Mouse (Mus musculus) ES-Bruce4 (cell line): ENCODE measurements at regions not wholly inside any gene's neighbourhood (a gene's known extent, or its start where the extent isn't known, plus 50 kb on each side); places are given as distances from the start of the nearest gene placed in this dataset.

ENCODE experiments used
- H3K27ac ChIP-seq: 2 replicates; pipeline ENCODE4 v1.5.1; 2012; ENCODE audit warnings: low read length, inconsistent platforms; ENCODE audit not compliant: insufficient read depth
- H3K27me3 ChIP-seq: 2 replicates; pipeline ENCODE4 v1.6.1; 2012; ENCODE audit warnings: mild to moderate bottlenecking, low read length, inconsistent platforms; ENCODE audit not compliant: control insufficient read depth, poor library complexity, insufficient read depth, severe bottlenecking
- H3K36me3 ChIP-seq: 2 replicates; pipeline ENCODE4 v1.6.1; 2012; ENCODE audit warnings: inconsistent platforms, mild to moderate bottlenecking, low read length, moderate library complexity; ENCODE audit not compliant: control insufficient read depth, poor library complexity, insufficient read depth, severe bottlenecking
- H3K4me1 ChIP-seq: one replicate; pipeline ENCODE4 v1.8.1; 2011; ENCODE audit warnings: low read length; ENCODE audit not compliant: control insufficient read depth, insufficient read depth
- H3K4me3 ChIP-seq: 2 replicates; pipeline ENCODE4 v1.5.1; 2011; ENCODE audit warnings: low read depth, mild to moderate bottlenecking, low read length
- H3K9ac ChIP-seq: 2 replicates; pipeline ENCODE4 v1.6.1; 2012; ENCODE audit warnings: low read depth, mild to moderate bottlenecking, inconsistent platforms; ENCODE audit not compliant: poor library complexity, severe bottlenecking
- H3K9me3 ChIP-seq: replicated peaks from 2 replicates; pipeline ENCODE4 v1.6.1; 2012; ENCODE audit warnings: mild to moderate bottlenecking, low read length, inconsistent platforms; ENCODE audit not compliant: control insufficient read depth, poor library complexity, insufficient read depth, severe bottlenecking
- CTCF ChIP-seq: IDR thresholded peaks from one replicate; pipeline ENCODE4 v1.8.1; 2011; ENCODE audit warnings: low read depth, low read length
- EP300 ChIP-seq: IDR thresholded peaks from 2 replicates; pipeline ENCODE4 v1.6.1; 2011; ENCODE audit warnings: low read depth, low read length; ENCODE audit not compliant: insufficient read depth
- POLR2A ChIP-seq: IDR thresholded peaks from one replicate; pipeline ENCODE4 v1.8.1; 2011; ENCODE audit warnings: low read length; ENCODE audit not compliant: insufficient read depth

- Histone ChIP-seq H3K9ac (no peak overlapping the region), H3K27me3 (no peaks in the 10 kb centered on the region), H3K9me3 (no peaks in the 10 kb centered on the region), H3K4me1 (no peaks in the 10 kb centered on the region), H3K27ac (no peak overlapping the region), H3K36me3 (no peaks in the 10 kb centered on the region), H3K4me3 (no peak overlapping the region)
- TF ChIP-seq EP300 (no peak), CTCF (no peak), POLR2A (no peak)
Measured at GRCm38 (mm10) chr14:106489074-106489473, 383.1 kb downstream of the Trim52 start.

DNA sequence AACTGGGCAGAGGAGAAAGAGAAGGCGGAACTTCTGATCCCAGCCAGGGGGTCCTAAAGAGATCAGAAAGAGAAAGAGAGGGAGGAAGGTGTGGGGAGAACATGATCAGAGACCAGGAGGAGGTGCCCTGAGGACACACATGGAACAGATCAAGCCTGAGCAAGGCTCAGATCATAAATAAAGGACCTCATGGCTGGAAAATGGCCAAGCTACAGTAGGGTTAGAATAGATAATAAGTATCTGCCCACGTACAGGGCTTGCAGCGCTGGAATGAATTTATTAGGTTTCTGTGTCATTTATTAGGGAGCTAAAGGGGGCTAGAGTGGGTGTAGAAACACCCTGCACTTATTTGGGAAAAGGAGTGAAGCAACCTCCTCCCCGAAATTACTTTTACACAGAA lies 385.4 kb downstream of the Trim52 start:
- Histone ChIP-seq H3K4me3 (no peak overlapping the region), H3K36me3 (no peaks in the 10 kb centered on the region), H3K27ac (no peak overlapping the region), H3K9me3 (no peaks in the 10 kb centered on the region), H3K27me3 (no peaks in the 10 kb centered on the region), H3K4me1 (no peaks in the 10 kb centered on the region), H3K9ac (no peak overlapping the region)
- no peak for TF ChIP-seq CTCF
- no peak for TF ChIP-seq POLR2A
- TF ChIP-seq EP300: no peak

DNA sequence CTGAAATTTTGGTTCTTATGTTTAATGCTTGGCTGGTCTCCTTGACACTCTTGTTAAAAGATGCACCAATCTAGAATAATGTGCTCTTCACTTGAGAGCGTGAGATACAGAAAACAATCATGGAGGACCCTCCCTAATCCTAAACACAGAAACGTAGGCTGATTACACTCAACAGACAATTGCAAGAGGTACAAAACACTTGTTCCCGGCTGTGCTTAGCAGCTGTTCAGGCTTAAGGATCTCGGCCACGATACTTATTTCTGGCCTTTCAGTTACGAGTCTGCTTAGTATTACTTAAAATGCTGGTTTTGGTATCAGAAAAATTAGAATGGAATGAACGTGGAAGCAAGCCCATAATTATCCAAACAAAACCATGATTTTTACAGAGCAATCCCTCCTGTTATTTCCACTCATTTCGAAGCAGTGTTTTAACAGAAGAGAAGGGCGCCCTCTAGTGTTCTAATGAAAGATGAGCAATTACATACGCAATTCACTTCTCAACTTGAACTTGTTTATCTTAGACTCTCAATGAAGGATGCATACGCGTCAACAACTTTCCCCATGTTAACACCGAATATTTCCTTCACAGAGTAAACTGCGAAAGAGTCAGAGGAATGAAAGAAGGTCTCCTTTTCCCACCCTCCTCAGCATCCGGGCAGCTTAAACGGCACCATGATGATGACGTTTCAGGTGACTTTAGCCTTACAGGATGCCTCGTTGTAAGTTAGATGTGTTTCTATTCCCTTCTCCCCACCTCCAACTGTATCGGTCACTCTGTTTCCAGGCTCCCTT lies 394.5 kb downstream of the Trim52 start:
- Histone ChIP-seq H3K36me3 (no peaks in the 10 kb centered on the region), H3K27ac (no peak overlapping the region), H3K9me3 (no peaks in the 10 kb centered on the region), H3K4me1 (no peaks in the 10 kb centered on the region), H3K9ac (no peak overlapping the region), H3K4me3 (no peak overlapping the region), H3K27me3 (no peaks in the 10 kb centered on the region)
- TF ChIP-seq EP300 (no peak), POLR2A (no peak), CTCF (no peak)

GRCm38 (mm10) chr14:106506921-106507320 lies 400.9 kb downstream of the Trim52 start:
- H3K9ac ChIP-seq: no peak overlapping the region
- H3K4me3 ChIP-seq: no peak overlapping the region
- H3K9me3 ChIP-seq: no peaks in the 10 kb centered on the region
- H3K4me1 ChIP-seq: no peaks in the 10 kb centered on the region
- no peaks in the 10 kb centered on the region for H3K27me3 ChIP-seq
- no peaks in the 10 kb centered on the region for H3K36me3 ChIP-seq
- TF ChIP-seq POLR2A (no peak), CTCF (no peak), EP300 (no peak)
- no peak overlapping the region for H3K27ac ChIP-seq

DNA sequence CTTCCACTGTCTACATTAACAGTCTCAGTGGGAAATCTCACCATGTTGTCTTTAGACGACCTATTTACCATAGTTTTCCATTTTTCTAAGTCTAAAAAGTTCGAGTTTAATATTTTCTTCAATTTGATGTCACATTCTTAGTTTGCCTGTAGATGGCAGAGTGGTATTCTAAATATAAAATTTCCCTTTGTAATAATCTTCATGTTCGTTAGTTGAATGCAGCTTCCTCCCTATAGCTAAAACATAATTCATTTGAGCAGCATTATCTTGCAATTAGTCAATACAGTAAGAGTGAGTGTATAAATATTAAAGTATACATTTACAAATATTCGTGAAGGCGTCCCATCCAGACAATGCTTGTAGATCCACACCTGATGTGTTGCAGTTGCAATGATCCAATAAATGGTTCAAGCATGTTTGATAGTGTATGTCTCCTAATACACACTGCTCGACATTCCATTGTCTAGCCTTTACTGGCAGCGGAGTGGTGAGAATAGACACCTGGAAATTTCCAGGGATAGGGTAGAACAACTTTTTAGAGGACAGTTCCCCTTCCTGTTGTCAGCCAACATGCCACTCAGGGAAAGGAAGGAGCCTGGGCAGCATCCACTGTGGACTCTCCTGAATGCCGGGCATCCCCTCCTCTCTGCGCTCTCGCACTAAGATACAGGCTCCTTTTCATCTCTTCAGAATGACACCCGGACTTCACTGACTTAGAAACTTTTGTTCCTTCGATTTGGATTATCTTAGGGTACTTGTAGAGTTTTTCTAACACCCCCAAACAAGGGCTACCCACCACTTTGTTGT lies 412.8 kb downstream of the Trim52 start:
- Histone ChIP-seq H3K27me3 (no peaks in the 10 kb centered on the region; the same call in 1 of the 2 replicates), H3K36me3 (no peaks in the 10 kb centered on the region), H3K27ac (no peak overlapping the region), H3K9me3 (no peaks in the 10 kb centered on the region), H3K4me1 (no peaks in the 10 kb centered on the region), H3K9ac (no peak overlapping the region), H3K4me3 (no peak overlapping the region)
- no peak for TF ChIP-seq EP300
- TF ChIP-seq POLR2A: no peak
- no peak for TF ChIP-seq CTCF

DNA sequence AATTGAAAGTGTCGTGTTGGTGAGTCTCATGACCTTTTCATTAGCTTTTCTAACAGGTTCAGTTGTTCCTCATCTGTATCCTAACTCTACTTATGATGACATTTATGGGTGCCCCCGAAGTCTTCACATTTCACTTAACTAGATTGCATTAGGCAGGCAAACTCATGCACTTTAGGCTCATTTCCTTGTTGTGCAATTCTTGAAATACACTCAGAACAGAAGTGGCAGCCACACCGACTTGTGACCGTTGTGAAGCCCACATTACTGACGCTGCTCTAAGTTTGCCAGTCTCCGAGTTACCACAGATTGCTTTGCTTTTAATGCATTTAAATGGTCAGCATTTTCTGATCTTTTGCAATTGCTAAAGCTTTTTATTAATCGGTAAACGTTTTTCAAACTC lies 414.8 kb downstream of the Trim52 start:
- no peak overlapping the region for H3K4me3 ChIP-seq
- no peaks in the 10 kb centered on the region; the same call in 1 of the 2 replicates for H3K27me3 ChIP-seq
- H3K9me3 ChIP-seq: no peaks in the 10 kb centered on the region
- H3K36me3 ChIP-seq: no peaks in the 10 kb centered on the region
- no peak overlapping the region for H3K9ac ChIP-seq
- TF ChIP-seq CTCF (no peak), EP300 (no peak), POLR2A (no peak)
- H3K4me1 ChIP-seq: no peaks in the 10 kb centered on the region
- H3K27ac ChIP-seq: no peak overlapping the region
